Mouse (Mus musculus) thymus, postnatal 10 days (tissue): Measurements from ENCODE around the gene Slc33a1.

Experiments used
- DNase-seq, 2 experiments: peaks; one replicate each; pipeline ENCODE4 v3.0.0; 2021; ENCODE audit warnings: low spot score in 2 of 2

Slc33a1 gene

DNA sequence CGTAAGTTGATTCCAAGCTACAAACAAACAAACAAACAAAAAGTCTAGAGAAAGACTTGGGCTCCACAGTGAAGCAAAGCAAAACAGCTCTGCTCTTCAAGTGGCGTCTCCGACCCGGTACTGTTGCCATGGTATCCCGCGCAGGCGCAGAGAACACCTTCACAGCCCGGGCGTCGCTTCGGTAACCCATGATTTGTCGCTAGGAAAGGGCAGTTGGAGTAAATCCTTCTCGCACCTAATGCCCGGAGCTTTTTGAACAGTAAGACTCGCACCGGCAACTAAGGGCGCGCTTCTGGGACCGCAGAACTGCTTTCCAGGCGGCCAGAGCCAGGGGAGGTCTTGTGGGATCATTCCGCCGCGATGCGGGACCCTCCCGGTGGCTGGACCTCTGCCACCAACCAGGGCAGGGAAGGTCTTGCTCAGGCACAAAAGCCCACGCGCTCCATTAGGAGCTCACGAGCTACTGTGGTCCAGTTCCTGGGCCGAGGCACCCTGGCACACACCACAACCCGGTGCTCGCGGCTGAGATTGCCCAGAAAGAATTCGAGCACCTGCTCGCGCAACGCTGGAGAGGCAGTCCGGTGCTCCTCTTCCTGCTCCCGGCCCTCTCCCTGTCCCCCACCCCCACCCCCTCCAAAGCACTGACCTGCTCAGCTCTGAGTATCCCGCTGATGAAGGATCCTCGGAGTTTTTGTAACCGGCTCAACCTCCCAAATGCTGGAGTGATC is 65.8 kb downstream of the Slc33a1 start:
- peak; percentile 11 to 35 for DNase-seq

DNA sequence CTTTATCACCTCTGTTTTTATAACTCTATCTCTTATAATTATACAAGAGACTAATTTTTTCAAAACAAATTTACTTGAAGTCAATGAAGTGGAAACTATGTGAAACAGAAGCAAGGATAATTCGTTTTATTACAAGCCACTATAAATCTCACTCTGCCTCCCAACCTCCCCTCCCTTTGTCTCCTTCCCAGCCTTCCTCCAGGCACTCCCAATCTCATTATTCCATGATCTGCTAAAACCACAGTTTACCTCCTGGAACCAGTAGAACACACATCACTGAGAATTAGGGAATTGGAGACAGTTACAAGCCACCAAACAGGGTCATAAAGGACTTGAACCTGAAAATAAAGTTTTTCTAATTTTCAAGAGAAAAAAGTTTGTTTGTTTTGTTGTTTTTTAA is 67.4 kb downstream of the Slc33a1 start:
- no peak for DNase-seq

DNA sequence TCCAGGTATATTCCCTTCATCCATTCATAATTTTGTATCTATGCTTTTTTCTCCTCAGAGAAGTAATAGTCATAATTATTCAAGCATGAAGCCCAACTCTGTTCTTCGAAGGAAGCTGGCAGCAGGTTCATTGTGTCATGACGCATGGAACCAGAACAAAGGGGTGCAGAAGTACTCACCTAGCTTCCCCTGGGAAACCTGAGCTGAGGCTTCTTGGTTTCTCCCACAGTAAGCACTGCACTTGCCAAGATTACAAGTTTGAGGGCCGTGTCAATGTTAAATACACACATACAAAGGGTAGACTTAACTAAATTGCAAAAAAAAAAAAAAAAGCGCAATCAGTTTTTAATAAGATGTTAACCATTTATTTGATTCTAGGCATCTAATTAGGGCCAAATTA is 68.3 kb downstream of the Slc33a1 start:
- no peak for DNase-seq

DNA sequence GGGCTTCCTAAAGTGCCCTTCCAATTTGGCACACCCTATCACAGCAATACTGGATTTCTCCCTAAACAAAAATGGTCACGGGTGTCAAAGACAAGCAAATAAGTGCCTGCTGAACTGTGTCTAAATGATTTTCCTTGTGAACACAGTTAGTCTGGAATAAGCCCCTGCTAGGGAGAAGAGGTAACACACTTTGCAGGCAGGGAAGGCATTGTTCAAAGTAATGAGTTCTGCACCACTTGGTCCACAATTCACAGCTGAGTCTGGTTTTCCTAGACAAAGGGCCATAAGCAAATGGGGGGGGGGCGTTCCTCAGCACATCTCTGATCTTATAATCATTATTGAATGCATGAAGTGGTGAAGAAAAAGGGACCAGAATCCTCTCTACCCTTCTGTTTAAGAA is 68.8 kb downstream of the Slc33a1 start:
- DNase-seq: no peak

DNA sequence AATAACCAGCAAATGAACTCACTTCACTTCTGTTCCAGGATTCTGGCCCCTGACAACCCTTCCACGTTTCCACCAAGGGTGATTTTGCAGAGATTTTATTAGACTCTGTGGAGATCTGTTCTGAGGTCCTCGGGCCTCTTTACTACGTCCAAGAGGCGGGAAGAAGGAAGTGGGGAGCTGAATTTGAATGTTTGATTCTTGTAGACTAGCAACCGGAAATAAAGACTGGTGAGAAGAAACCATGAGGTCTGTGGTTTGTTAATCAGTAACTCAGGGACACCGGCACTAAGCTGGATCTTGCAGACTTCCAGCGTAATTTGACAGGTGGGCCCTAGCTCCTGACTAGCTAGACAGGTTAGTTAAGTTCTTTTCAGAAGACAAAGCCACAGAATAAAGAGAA is 70.9 kb downstream of the Slc33a1 start:
- DNase-seq: no peak

DNA sequence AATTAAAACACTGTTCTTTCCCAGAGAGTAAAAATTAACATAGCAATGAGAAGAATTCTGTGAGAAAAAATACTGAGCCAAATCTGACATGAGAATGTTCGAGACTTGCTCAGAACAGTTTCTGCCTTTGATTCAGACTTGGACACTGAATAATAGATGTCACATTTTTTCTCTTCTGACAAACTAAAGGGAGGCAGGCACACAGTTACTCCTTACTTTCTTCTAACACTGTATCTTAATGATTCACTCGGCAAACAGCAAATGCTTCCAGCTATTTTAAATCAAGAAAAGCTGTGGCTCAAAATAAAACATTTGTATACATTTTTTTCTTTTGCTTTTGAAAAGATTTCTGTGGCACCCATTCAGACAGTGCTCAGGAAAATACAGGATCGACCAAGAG is 72.4 kb downstream of the Slc33a1 start:
- no peak for DNase-seq
